Mouse (Mus musculus) heart, postnatal 0 days (tissue): ENCODE data around the gene Gm27021. TPM values are rescaled to one million over a fixed set of nuclear protein-coding genes. Genes with fewer than 3 reads are reported as not detected.

Source experiments
- ATAC-seq: fragments of 200-750 bp; cut with Nextera tagmentation; 2 replicates; pipeline ENCODE4 v1.8.0; 2017; ENCODE audit warnings: low read depth, moderate number of reproducible peaks, moderate library complexity; ENCODE audit not compliant: insufficient read depth
- DNase-seq: peaks from one replicate; pipeline ENCODE4 v3.0.0-alpha.2; 2016; ENCODE audit warnings: low spot score
- H3K27ac ChIP-seq: fragments of 300-500 bp; sonication (generic); 2 replicates; pipeline ENCODE4 v1.5.1; 2014; ENCODE audit warnings: low read depth, mild to moderate bottlenecking
- H3K27me3 ChIP-seq: fragments of 300-500 bp; sonication (generic); 2 replicates; pipeline ENCODE4 v1.6.1; 2014; ENCODE audit warnings: low read length, mixed read lengths; ENCODE audit not compliant: control insufficient read depth, insufficient read depth
- H3K36me3 ChIP-seq: fragments of 300-500 bp; sonication (generic); replicated peaks from 2 replicates; pipeline ENCODE4 v1.6.1; 2014; ENCODE audit warnings: low read length, mixed read lengths; ENCODE audit not compliant: control insufficient read depth, insufficient read depth
- H3K4me1 ChIP-seq: fragments of 300-500 bp; sonication (generic); 2 replicates; pipeline ENCODE4 v1.6.1; 2014; ENCODE audit warnings: antibody characterized with exemption; ENCODE audit not compliant: control insufficient read depth, insufficient read depth
- H3K4me2 ChIP-seq: fragments of 300-500 bp; sonication (generic); 2 replicates; pipeline ENCODE4 v1.6.1; 2014; ENCODE audit warnings: low read depth, mild to moderate bottlenecking, low read length, moderate library complexity
- H3K4me3 ChIP-seq: fragments of 300-500 bp; sonication (generic); 2 replicates; pipeline ENCODE4 v1.5.1; 2014; ENCODE audit warnings: low read depth, low read length
- H3K9ac ChIP-seq: fragments of 300-500 bp; sonication (generic); replicated peaks from 2 replicates; pipeline ENCODE4 v1.6.1; 2014; ENCODE audit warnings: low read depth, low read length, mixed read lengths
- H3K9me3 ChIP-seq: fragments of 300-500 bp; sonication (generic); replicated peaks from 2 replicates; pipeline ENCODE4 v1.6.1; 2016; ENCODE audit warnings: low read length; ENCODE audit not compliant: control insufficient read depth
- CTCF ChIP-seq: IDR thresholded peaks from 2 replicates; pipeline ENCODE4 v1.5.1; 2016; ENCODE audit warnings: antibody characterized with exemption, control low read depth, low read depth
- EP300 ChIP-seq: IDR thresholded peaks from 2 replicates; pipeline ENCODE4 v1.6.1; 2016; ENCODE audit warnings: antibody characterized with exemption, low read depth
- WGBS: fragments of 180-500 bp; shearing (Covaris S2); extraction: QIAGEN DNeasy Blood & Tissue Kit; methylation state at CpG from one replicate; pipeline ENCODE4 v1.1.7; 2014; 5-methylcytosine and 5-hydroxymethylcytosine counted together
- polyA plus RNA-seq: library from polyadenylated mRNA; unstranded; fragments of >200 nt; fragmentation: Nextera tagmentation; extraction: Ambion mirVana; gene quantifications from 2 replicates; pipeline ENCODE4 v1.2.1, GENCODE M21; 2015
- total RNA-seq: library from RNA; depleted of rRNA; stranded (reverse); fragments of >200 nt; gene quantifications from 2 replicates; pipeline ENCODE4 v1.2.3, GENCODE M21; 2014; ENCODE audit warnings: low replicate concordance

The Gm27021 gene
- total and polyA plus RNA-seq, 2 experiments from 2014 or later: 1.1 to 5.4 TPM

DNA sequence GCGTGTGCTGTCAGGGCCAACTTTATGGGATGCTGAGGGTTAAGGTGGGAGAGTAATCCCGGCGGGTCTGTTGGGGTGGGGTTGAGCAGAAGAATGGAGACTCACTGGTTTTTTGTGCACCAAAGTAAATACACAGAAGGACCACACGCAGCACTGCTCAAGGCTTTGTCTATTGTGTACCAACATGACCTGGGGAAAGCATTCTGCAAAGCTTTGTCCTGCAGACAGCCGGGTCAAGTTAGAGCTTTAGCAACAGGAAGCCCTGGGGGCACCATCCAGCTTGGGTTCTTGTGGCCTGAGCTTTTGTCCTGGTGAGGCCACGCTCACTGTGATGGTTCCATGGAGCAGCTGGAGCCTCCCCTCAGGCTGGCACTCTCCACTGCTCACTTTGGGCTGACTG is 3.9 kb upstream of the Gm27021 start:
- ATAC-seq: no peak
- H3K4me3 ChIP-seq: no peak overlapping the region
- TF ChIP-seq CTCF (no peak), EP300 (no peak)
- peaks cover 56% of the 10 kb centered on the region for H3K36me3 ChIP-seq
- 73% methylated on average over 6 of the region's 6 CpGs for WGBS
- H3K9ac ChIP-seq: no peak overlapping the region
- peaks cover 21% of the 10 kb centered on the region for H3K4me1 ChIP-seq
- no peak for DNase-seq
- H3K27me3 ChIP-seq: no peaks in the 10 kb centered on the region
- no peaks in the 10 kb centered on the region for H3K9me3 ChIP-seq
- no peak overlapping the region for H3K27ac ChIP-seq
- H3K4me2 ChIP-seq: no peak overlapping the region

DNA sequence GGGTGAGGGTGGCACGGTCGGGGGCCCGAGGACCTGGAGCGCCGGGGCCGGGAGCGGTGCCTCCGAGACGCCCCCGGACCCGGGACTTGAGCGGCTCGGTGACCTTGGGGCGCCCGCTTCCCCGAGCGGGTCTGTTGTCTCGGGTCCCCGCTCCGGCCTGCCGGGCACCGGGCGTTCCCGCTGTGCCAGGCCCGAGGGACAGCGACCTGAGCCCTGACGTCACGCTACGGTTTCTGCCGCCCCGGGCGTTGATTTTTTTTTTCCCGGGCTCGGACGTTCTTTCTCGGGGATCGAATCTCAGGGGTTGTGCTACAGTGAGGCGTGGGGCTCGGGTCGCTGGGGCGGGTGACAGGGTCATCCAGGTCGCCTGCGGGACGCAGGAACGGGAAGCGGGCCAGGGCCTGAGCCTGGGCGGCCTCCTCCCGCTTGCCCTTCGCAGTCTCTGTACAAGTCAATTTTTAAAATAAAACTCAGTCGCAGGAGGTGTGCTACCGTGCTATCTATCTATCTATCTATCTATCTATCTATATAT is 561 bp upstream of the Gm27021 start, which contains the start of gene Emc8:
Emc8 (minus strand) TSS at position 200 of the 532 bp plus-strand sequence.
- Histone ChIP-seq H3K4me1 (peaks cover 28% of the 10 kb centered on the region), H3K4me2 (peak within 1 kb of the TSS; percentile 88), H3K36me3 (peaks cover 43% of the 10 kb centered on the region), H3K9ac (peak within 1 kb of the TSS; percentile 99), H3K9me3 (no peaks in the 10 kb centered on the region), H3K27me3 (no peaks in the 10 kb centered on the region), H3K4me3 (peak within 1 kb of the TSS; percentile 87), H3K27ac (peak within 1 kb of the TSS; percentile 98)
- no peak for TF ChIP-seq EP300
- no peak for TF ChIP-seq CTCF
- WGBS: under 1% methylated on average over 44 of the region's 51 CpGs
- DNase-seq: no peak
- peak; percentile 50 for ATAC-seq

DNA sequence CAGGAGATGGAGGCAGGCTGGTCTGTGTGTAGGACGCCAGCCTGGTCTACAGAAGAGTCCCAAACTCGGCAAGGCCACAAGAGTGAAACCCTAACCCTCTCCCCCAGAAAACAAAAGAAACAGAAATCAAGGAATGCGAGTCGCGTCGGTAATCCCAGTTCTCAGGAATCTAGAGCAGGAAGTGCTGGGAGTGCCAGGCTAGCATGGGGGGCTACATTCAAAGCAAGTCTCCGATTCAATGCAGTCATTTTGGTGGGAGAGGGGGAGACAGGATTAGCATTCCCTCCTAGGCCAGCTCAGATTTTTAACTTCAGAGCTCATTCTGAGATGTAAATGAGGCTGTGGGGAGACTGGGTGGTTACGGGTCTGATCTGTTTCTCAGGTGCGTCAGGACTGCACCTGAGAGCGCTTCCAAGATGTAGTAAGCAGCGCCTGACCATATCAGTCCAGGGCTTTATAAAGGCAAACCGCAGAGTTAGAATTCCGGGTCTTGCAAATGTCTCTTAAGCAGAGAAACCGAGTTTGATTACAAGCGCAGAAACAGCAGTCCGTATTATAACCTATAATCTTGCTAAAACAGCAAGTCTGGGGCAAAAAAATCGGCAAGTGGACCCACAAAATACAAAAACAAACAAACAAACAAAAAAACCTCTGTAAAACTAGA is 940 bp downstream of the Gm27021 start:
- H3K9me3 ChIP-seq: no peaks in the 10 kb centered on the region
- peak overlapping the region; percentile 87 for H3K4me3 ChIP-seq
- peaks cover 28% of the 10 kb centered on the region for H3K4me1 ChIP-seq
- no peak for DNase-seq
- no peaks in the 10 kb centered on the region for H3K27me3 ChIP-seq
- peaks cover 28% of the 10 kb centered on the region for H3K36me3 ChIP-seq
- H3K4me2 ChIP-seq: peak overlapping the region; percentile 88
- TF ChIP-seq EP300 (no peak), CTCF (no peak)
- peak overlapping the region; percentile 99 for H3K9ac ChIP-seq
- no peak for ATAC-seq
- peak overlapping the region; percentile 98 for H3K27ac ChIP-seq
- WGBS: 8% methylated on average over 17 of the region's 17 CpGs

DNA sequence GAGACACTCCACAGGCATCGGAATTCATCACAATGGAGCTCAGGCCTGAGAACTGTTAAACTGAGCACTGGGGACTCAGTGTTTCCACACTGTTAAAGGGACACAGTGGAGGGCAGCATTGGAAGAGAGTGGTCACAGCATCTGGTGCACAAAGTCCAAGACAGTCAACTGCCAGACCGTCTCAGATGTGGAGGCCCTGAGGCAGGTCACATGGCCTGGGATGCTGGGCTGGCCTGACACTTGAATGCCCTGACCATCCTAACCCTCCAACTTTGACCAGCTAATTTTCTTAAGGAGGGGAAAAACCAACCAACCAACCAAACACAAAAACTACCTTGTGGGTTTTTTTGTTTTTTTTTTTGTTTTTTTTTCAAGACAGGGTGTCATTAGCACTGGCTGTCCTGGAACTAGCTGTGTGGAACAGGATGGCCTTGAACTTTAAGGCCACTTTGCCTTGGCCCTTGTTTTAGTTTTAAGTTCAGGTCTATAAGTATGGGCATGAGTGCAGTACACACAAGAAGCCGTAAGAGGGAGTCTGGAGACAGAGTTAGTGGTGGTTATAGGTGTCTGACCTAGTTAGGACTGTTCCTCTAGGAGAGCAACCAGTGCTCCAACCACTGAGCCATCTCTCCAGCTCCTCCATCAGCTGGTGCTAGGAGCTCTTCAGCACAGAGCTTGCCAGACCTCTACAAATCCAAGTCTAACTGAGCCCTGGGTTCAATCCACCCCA is 2.0 kb downstream of the Gm27021 start:
- no peak overlapping the region for H3K4me3 ChIP-seq
- DNase-seq: no peak
- no peak for ATAC-seq
- peaks cover 28% of the 10 kb centered on the region for H3K4me1 ChIP-seq
- peak overlapping the region; percentile 5; the same call in 1 of the 2 replicates for H3K9ac ChIP-seq
- H3K27ac ChIP-seq: no peak overlapping the region
- TF ChIP-seq EP300: no peak
- peak; percentile 5; the same call in 1 of the 2 replicates for TF ChIP-seq CTCF
- H3K9me3 ChIP-seq: no peaks in the 10 kb centered on the region
- peak overlapping the region; percentile 88 for H3K4me2 ChIP-seq
- H3K27me3 ChIP-seq: no peaks in the 10 kb centered on the region
- H3K36me3 ChIP-seq: peaks cover 17% of the 10 kb centered on the region
- 66% methylated on average over 3 of the region's 3 CpGs for WGBS

GRCm38 (mm10) chr8:120664566-120664965 is 3.3 kb downstream of the Gm27021 start:
- H3K27me3 ChIP-seq: no peaks in the 10 kb centered on the region
- H3K9ac ChIP-seq: no peak overlapping the region
- ATAC-seq: no peak
- no peak for DNase-seq
- H3K4me3 ChIP-seq: no peak overlapping the region
- peaks cover 17% of the 10 kb centered on the region for H3K4me1 ChIP-seq
- TF ChIP-seq EP300 (no peak), CTCF (no peak)
- 81% methylated on average over 6 of the region's 6 CpGs for WGBS
- H3K36me3 ChIP-seq: 0 out of 2 replicates have a peak, but pooled peaks cover 5% of the 10 kb centered on the region
- no peaks in the 10 kb centered on the region for H3K9me3 ChIP-seq
- no peak overlapping the region for H3K27ac ChIP-seq
- no peak overlapping the region for H3K4me2 ChIP-seq
